Mouse (Mus musculus): ENCODE results near the gene Dclre1a. TPM values are rescaled to one million over a fixed set of nuclear protein-coding genes. Genes with fewer than 3 reads are reported as not detected.
"Not testable (repeated sequence)": the region's sequence is repeated elsewhere in the genome, so short reads cannot be mapped to it uniquely, and the experiment has no call there.

Dclre1a gene
- polyA plus RNA-seq, 1 experiment from 2014 or later: 13.9 TPM

DNA sequence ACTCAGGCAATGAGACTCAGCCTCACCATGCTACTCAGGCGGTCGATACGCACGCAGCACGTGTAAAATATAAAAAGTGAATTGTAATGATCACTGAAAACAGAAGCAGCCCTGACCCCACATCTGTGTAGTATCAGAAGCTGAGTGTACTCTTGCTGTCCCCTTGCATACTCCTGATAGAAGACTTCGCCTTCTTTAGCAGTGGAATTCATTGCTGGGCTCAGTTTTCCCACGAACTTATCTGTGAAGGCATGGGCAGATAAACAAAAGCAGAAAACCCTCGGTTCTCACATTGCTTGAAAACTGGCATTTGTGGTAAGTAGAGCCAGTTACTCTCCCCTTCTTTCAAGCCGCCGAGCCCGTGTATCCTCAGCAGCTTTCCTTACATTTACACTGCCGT lies 4.7 kb downstream of the Dclre1a start:
- H3K27me3 ChIP-seq (ENCODE audit: control insufficient read depth, insufficient read depth, low read length): no peaks in the 10 kb centered on the region
- H3K36me3 ChIP-seq (ENCODE audit: control insufficient read depth, insufficient read depth, low read length): no peaks in the 10 kb centered on the region
- no peak overlapping the region for H3K27ac ChIP-seq (ENCODE audit: low read depth, low read length)
- no peak overlapping the region for H3K9ac ChIP-seq (ENCODE audit: low read depth, low read length)
- no peak for DNase-seq (ENCODE audit: low spot score)
- no peaks in the 10 kb centered on the region; the same call in 1 of the 2 replicates for H3K4me1 ChIP-seq (replicated peaks; ENCODE audit: control insufficient read depth, insufficient read depth, low read length)
- no peak for ATAC-seq (ENCODE audit: low FRiP score)
- H3K4me3 ChIP-seq (ENCODE audit: low read depth, low read length): no peak overlapping the region
- no peak overlapping the region for H3K4me2 ChIP-seq (replicated peaks; ENCODE audit: low read depth, low read length)
- 96% methylated on average over 12 of the region's 12 CpGs for WGBS
- H3K9me3 ChIP-seq (ENCODE audit: control insufficient read depth, low read length): no peaks in the 10 kb centered on the region

DNA sequence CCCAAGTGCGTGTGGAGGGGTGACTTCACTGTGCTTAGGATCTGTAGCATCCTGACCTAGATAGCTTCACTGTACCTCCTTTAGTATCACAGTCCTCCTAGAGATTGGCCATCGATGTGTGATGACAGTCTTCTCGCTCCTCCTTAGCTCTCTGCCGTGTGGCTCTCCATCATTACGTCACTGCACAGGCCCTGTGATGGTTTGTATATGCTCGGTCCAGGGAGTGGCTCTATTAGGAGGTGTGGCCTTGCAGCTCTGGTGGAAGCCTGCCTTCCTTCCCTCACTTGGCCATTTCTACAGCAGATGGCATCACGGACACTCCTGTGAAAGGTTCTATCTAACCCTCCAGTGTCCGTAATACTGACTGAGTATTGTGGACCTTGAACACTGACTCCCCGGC lies 12.3 kb downstream of the Dclre1a start:
- no peak overlapping the region for H3K4me3 ChIP-seq (ENCODE audit: low read depth, low read length)
- no peak overlapping the region for H3K9ac ChIP-seq (ENCODE audit: low read depth, low read length)
- 90% methylated on average over 9 of the region's 9 CpGs for WGBS
- H3K27me3 ChIP-seq (ENCODE audit: control insufficient read depth, insufficient read depth, low read length): no peaks in the 10 kb centered on the region
- H3K27ac ChIP-seq (ENCODE audit: low read depth, low read length): no peak overlapping the region
- ATAC-seq (ENCODE audit: low FRiP score): no peak
- no peak for DNase-seq (ENCODE audit: low spot score)
- H3K36me3 ChIP-seq (ENCODE audit: control insufficient read depth, insufficient read depth, low read length): no peaks in the 10 kb centered on the region
- H3K9me3 ChIP-seq (ENCODE audit: control insufficient read depth, low read length): no peaks in the 10 kb centered on the region
- H3K4me2 ChIP-seq (replicated peaks; ENCODE audit: low read depth, low read length): no peak overlapping the region
- H3K4me1 ChIP-seq (replicated peaks; ENCODE audit: control insufficient read depth, insufficient read depth, low read length): no peaks in the 10 kb centered on the region

GRCm38 (mm10) chr19:56535064-56535463 lies 13.0 kb downstream of the Dclre1a start:
- Histone ChIP-seq H3K4me3 (ENCODE audit: low read depth, low read length) (no peak overlapping the region), H3K4me2 (replicated peaks; ENCODE audit: low read depth, low read length) (no peak overlapping the region), H3K36me3 (ENCODE audit: control insufficient read depth, insufficient read depth, low read length) (no peaks in the 10 kb centered on the region), H3K9ac (ENCODE audit: low read depth, low read length) (no peak overlapping the region), H3K4me1 (replicated peaks; ENCODE audit: control insufficient read depth, insufficient read depth, low read length) (no peaks in the 10 kb centered on the region), H3K27me3 (ENCODE audit: control insufficient read depth, insufficient read depth, low read length) (no peaks in the 10 kb centered on the region), H3K9me3 (ENCODE audit: control insufficient read depth, low read length) (no peaks in the 10 kb centered on the region), H3K27ac (ENCODE audit: low read depth, low read length) (no peak overlapping the region)
- no peak for DNase-seq (ENCODE audit: low spot score)
- WGBS: 82% methylated on average over 9 of the region's 9 CpGs
- ATAC-seq (ENCODE audit: low FRiP score): no peak

- Histone ChIP-seq H3K4me3 (ENCODE audit: low read depth, low read length) (no peak overlapping the region), H3K27ac (ENCODE audit: low read depth, low read length) (no peak overlapping the region), H3K9ac (ENCODE audit: low read depth, low read length) (no peak overlapping the region), H3K36me3 (ENCODE audit: control insufficient read depth, insufficient read depth, low read length) (no peaks in the 10 kb centered on the region), H3K9me3 (ENCODE audit: control insufficient read depth, low read length) (no peaks in the 10 kb centered on the region), H3K4me1 (replicated peaks; ENCODE audit: control insufficient read depth, insufficient read depth, low read length) (no peaks in the 10 kb centered on the region), H3K27me3 (ENCODE audit: control insufficient read depth, insufficient read depth, low read length) (no peaks in the 10 kb centered on the region), H3K4me2 (replicated peaks; ENCODE audit: low read depth, low read length) (no peak overlapping the region)
- no peak for DNase-seq (ENCODE audit: low spot score)
- no peak for ATAC-seq (ENCODE audit: low FRiP score)
- 82% methylated on average over 3 of the region's 3 CpGs for WGBS
Observed at GRCm38 (mm10) chr19:56534337-56534736, 13.7 kb downstream of the Dclre1a start.

- Histone ChIP-seq H3K4me1 (replicated peaks; ENCODE audit: control insufficient read depth, insufficient read depth, low read length) (no peaks in the 10 kb centered on the region), H3K9ac (ENCODE audit: low read depth, low read length) (no peak overlapping the region), H3K27ac (ENCODE audit: low read depth, low read length) (no peak overlapping the region), H3K4me3 (ENCODE audit: low read depth, low read length) (no peak overlapping the region), H3K27me3 (ENCODE audit: control insufficient read depth, insufficient read depth, low read length) (no peaks in the 10 kb centered on the region), H3K9me3 (ENCODE audit: control insufficient read depth, low read length) (no peaks in the 10 kb centered on the region), H3K4me2 (replicated peaks; ENCODE audit: low read depth, low read length) (no peak overlapping the region), H3K36me3 (ENCODE audit: control insufficient read depth, insufficient read depth, low read length) (no peaks in the 10 kb centered on the region)
- ATAC-seq (ENCODE audit: low FRiP score) (no peak), DNase-seq (ENCODE audit: low spot score) (no peak)
- 94% methylated on average over 14 of the region's 14 CpGs for WGBS
Observed at GRCm38 (mm10) chr19:56533291-56534071, 14.5 kb downstream of the Dclre1a start.

GRCm38 (mm10) chr19:56531251-56531650 lies 16.8 kb downstream of the Dclre1a start:
- Histone ChIP-seq H3K36me3 (ENCODE audit: control insufficient read depth, insufficient read depth, low read length) (no peaks in the 10 kb centered on the region), H3K4me1 (replicated peaks; ENCODE audit: control insufficient read depth, insufficient read depth, low read length) (no peaks in the 10 kb centered on the region), H3K4me2 (replicated peaks; ENCODE audit: low read depth, low read length) (no peak overlapping the region), H3K4me3 (ENCODE audit: low read depth, low read length) (no peak overlapping the region), H3K27me3 (ENCODE audit: control insufficient read depth, insufficient read depth, low read length) (no peaks in the 10 kb centered on the region), H3K9me3 (ENCODE audit: control insufficient read depth, low read length) (no peaks in the 10 kb centered on the region), H3K9ac (ENCODE audit: low read depth, low read length) (no peak overlapping the region), H3K27ac (ENCODE audit: low read depth, low read length) (no peak overlapping the region)
- no peak for ATAC-seq (ENCODE audit: low FRiP score)
- no peak for DNase-seq (ENCODE audit: low spot score)
- 93% methylated on average over 12 of the region's 12 CpGs for WGBS

DNA sequence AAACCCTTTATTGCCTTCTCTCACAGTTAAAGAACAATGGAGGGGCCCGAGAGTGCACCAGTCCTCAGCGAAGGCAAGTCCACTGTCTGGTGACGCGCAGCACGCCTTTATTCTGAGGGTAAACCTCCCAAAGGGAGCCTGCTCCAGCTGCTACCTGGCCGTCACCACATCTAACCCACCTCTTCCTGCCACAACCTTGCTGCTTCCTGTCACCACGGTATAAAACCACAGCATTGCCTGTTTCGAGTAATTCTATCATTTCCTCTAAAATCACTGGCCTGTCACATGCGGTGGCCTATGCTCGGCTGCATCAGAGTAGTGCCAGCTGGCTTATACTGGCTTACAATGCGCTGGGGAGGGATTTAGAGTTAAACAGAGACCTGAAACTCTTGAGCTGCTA lies 17.5 kb downstream of the Dclre1a start:
- not testable (repeated sequence) for H3K4me2 ChIP-seq (replicated peaks; ENCODE audit: low read depth, low read length); H3K4me1 ChIP-seq (replicated peaks; ENCODE audit: control insufficient read depth, insufficient read depth, low read length); ATAC-seq (ENCODE audit: low FRiP score); DNase-seq (ENCODE audit: low spot score); H3K9ac ChIP-seq (ENCODE audit: low read depth, low read length); H3K27me3 ChIP-seq (ENCODE audit: control insufficient read depth, insufficient read depth, low read length); H3K4me3 ChIP-seq (ENCODE audit: low read depth, low read length); H3K9me3 ChIP-seq (ENCODE audit: control insufficient read depth, low read length); H3K27ac ChIP-seq (ENCODE audit: low read depth, low read length); H3K36me3 ChIP-seq (ENCODE audit: control insufficient read depth, insufficient read depth, low read length)
- no CpG with 5 or more reads among the region's 11 CpGs for WGBS

GRCm38 (mm10) chr19:56519408-56519807 lies 28.6 kb downstream of the Dclre1a start:
- H3K4me1 ChIP-seq (replicated peaks; ENCODE audit: control insufficient read depth, insufficient read depth, low read length); H3K4me2 ChIP-seq (replicated peaks; ENCODE audit: low read depth, low read length); H3K9ac ChIP-seq (ENCODE audit: low read depth, low read length); ATAC-seq (ENCODE audit: low FRiP score); H3K36me3 ChIP-seq (ENCODE audit: control insufficient read depth, insufficient read depth, low read length); H3K27me3 ChIP-seq (ENCODE audit: control insufficient read depth, insufficient read depth, low read length); H3K27ac ChIP-seq (ENCODE audit: low read depth, low read length); DNase-seq (ENCODE audit: low spot score); H3K9me3 ChIP-seq (ENCODE audit: control insufficient read depth, low read length); H3K4me3 ChIP-seq (ENCODE audit: low read depth, low read length): not testable (repeated sequence)
- no CpG with 5 or more reads among the region's 7 CpGs for WGBS

- no CpG with 5 or more reads among the region's 2 CpGs for WGBS
- not testable (repeated sequence) for ATAC-seq (ENCODE audit: low FRiP score); H3K27me3 ChIP-seq (ENCODE audit: control insufficient read depth, insufficient read depth, low read length); DNase-seq (ENCODE audit: low spot score); H3K27ac ChIP-seq (ENCODE audit: low read depth, low read length); H3K9me3 ChIP-seq (ENCODE audit: control insufficient read depth, low read length); H3K9ac ChIP-seq (ENCODE audit: low read depth, low read length); H3K4me3 ChIP-seq (ENCODE audit: low read depth, low read length); H3K36me3 ChIP-seq (ENCODE audit: control insufficient read depth, insufficient read depth, low read length); H3K4me2 ChIP-seq (replicated peaks; ENCODE audit: low read depth, low read length); H3K4me1 ChIP-seq (replicated peaks; ENCODE audit: control insufficient read depth, insufficient read depth, low read length)
Observed at GRCm38 (mm10) chr19:56513527-56513926, 34.5 kb downstream of the Dclre1a start.

Data from hindbrain, embryonic 11.5 days (tissue).